Mouse (Mus musculus) kidney, postnatal 0 days (tissue): Measurements from ENCODE around the gene Ubxn6. TPM values are rescaled to one million over a fixed set of nuclear protein-coding genes. Genes with fewer than 3 reads are reported as not detected.

ENCODE experiments used
- ATAC-seq: fragments of 200-750 bp; cut with Nextera tagmentation; replicated peaks from 2 replicates; pipeline ENCODE4 v1.8.0; 2017; ENCODE audit warnings: low read depth, moderate number of reproducible peaks, moderate TSS enrichment, moderate library complexity; ENCODE audit not compliant: low FRiP score
- DNase-seq: peaks from one replicate; pipeline ENCODE4 v3.0.0-alpha.2; 2016; ENCODE audit warnings: low spot score
- H3K27ac ChIP-seq: fragments of 300-500 bp; sonication (generic); 2 replicates; pipeline ENCODE4 v1.5.1; 2014; ENCODE audit warnings: mild to moderate bottlenecking
- H3K27me3 ChIP-seq: fragments of 300-500 bp; sonication (generic); 2 replicates; pipeline ENCODE4 v1.6.1; 2014; ENCODE audit warnings: low read length, mixed read lengths; ENCODE audit not compliant: insufficient read depth
- H3K36me3 ChIP-seq: fragments of 300-500 bp; sonication (generic); 2 replicates; pipeline ENCODE4 v1.6.1; 2014; ENCODE audit warnings: low read length, mixed read lengths; ENCODE audit not compliant: insufficient read depth
- H3K4me1 ChIP-seq: fragments of 300-500 bp; sonication (generic); replicated peaks from 2 replicates; pipeline ENCODE4 v1.6.1; 2014; ENCODE audit warnings: antibody characterized with exemption, low read length, mixed read lengths; ENCODE audit not compliant: insufficient read depth
- H3K4me2 ChIP-seq: fragments of 300-500 bp; sonication (generic); 2 replicates; pipeline ENCODE4 v1.6.1; 2014; ENCODE audit warnings: mild to moderate bottlenecking, low read length, moderate library complexity, mixed read lengths
- H3K4me3 ChIP-seq: fragments of 300-500 bp; sonication (generic); replicated peaks from 2 replicates; pipeline ENCODE4 v1.5.1; 2014; ENCODE audit warnings: low read depth, low read length
- H3K9ac ChIP-seq: fragments of 300-500 bp; sonication (generic); 2 replicates; pipeline ENCODE4 v1.6.1; 2014; ENCODE audit warnings: low read depth, low read length
- H3K9me3 ChIP-seq: fragments of 300-500 bp; sonication (generic); replicated peaks from 2 replicates; pipeline ENCODE4 v1.6.1; 2016; ENCODE audit warnings: low read length, inconsistent platforms, mixed read lengths
- CTCF ChIP-seq: IDR thresholded peaks from 2 replicates; pipeline ENCODE4 v1.5.1; 2016; ENCODE audit warnings: antibody characterized with exemption, low read depth, mild to moderate bottlenecking, moderate library complexity
- WGBS: fragments of 180-500 bp; shearing (Covaris S2); extraction: QIAGEN DNeasy Blood & Tissue Kit; methylation state at CpG from one replicate; pipeline ENCODE4 v1.1.7; 2014; 5-methylcytosine and 5-hydroxymethylcytosine counted together
- polyA plus RNA-seq: library from polyadenylated mRNA; unstranded; fragments of >200 nt; fragmentation: Nextera tagmentation; extraction: Ambion mirVana; gene quantifications from 2 replicates; pipeline ENCODE4 v1.2.1, GENCODE M21; 2015

The Ubxn6 gene
- polyA plus RNA-seq, 1 experiment from 2014 or later: 54.4 TPM

- ATAC-seq (no peak), DNase-seq (peak; percentile 27)
- Histone ChIP-seq H3K27me3 (no peaks in the 10 kb centered on the region), H3K36me3 (peaks cover 8% of the 10 kb centered on the region; the same call in 1 of the 2 replicates), H3K4me3 (peak overlapping the region; percentile 66), H3K27ac (no peak overlapping the region), H3K9me3 (no peaks in the 10 kb centered on the region), H3K4me1 (peaks cover 11% of the 10 kb centered on the region), H3K9ac (peak overlapping the region; percentile 85), H3K4me2 (peak overlapping the region; percentile 81)
- 2% methylated on average over 12 of the region's 12 CpGs for WGBS
- no peak for TF ChIP-seq CTCF
These were observed 34.0 kb downstream of the Ubxn6 start for GRCm38 (mm10) chr17:56040857-56041163.

DNA sequence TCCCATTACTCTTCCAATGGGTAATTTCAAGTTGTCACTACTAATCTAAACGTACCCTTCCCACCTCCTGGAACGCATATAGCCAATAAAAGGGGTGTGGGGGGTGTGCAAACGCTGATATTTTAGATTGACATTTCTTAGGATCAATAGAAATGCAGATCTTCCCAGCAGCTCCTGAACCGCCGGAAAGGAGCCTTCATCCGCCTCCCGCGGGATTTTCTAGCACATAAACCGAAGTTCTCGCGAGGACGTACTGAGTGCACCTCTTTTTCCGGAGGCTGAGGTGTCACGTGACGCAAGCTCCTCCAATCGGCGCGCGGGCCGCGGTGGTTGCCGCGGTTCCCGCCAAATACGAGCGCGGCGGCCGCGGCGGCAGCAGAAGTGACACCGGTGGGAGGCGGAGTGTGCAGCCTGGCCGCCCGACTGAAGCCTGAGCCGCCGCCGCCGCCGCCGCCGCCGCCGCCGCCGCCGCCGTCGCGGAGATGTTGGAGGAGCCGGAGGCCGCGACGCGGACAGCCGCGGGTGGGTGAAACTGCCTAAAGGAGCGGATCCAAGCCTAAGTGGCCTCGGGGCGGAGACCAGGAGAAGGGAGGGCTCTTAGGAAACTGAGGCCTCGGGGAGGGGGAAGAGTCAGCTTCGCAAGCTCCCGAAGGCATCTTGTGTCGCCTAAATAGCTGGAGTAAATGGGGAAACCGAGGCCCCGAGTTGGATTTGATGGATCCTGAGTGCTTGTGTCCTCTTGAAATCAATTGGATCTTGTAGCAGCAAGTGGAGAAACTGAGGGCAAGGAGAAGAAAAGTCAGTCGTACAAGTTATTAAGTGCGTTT lies 34.6 kb downstream of the Ubxn6 start, which contains the start of gene Chaf1a:
Chaf1a (plus strand) TSS at position 410 of the 827 bp plus-strand sequence.
- Histone ChIP-seq H3K4me1 (peaks cover 12% of the 10 kb centered on the region), H3K4me2 (peak within 1 kb of the TSS; percentile 81), H3K27ac (peak within 1 kb of the TSS; percentile 74), H3K9me3 (no peaks in the 10 kb centered on the region), H3K4me3 (peak within 1 kb of the TSS; percentile 66), H3K27me3 (no peaks in the 10 kb centered on the region), H3K9ac (peak within 1 kb of the TSS; percentile 85), H3K36me3 (peaks cover 3% of the 10 kb centered on the region; the same call in 1 of the 2 replicates)
- WGBS: under 1% methylated on average over 68 of the region's 68 CpGs
- peak; percentile 99 for DNase-seq
- peak; percentile 87 for ATAC-seq
- TF ChIP-seq CTCF: no peak

GRCm38 (mm10) chr17:56039345-56039744 lies 35.5 kb downstream of the Ubxn6 start:
- no peak for TF ChIP-seq CTCF
- Histone ChIP-seq H3K27ac (no peak overlapping the region), H3K4me2 (peak overlapping the region; percentile 81; the same call in 1 of the 2 replicates), H3K9ac (no peak overlapping the region), H3K9me3 (no peaks in the 10 kb centered on the region), H3K4me3 (no peak overlapping the region), H3K27me3 (no peaks in the 10 kb centered on the region), H3K4me1 (peaks cover 21% of the 10 kb centered on the region), H3K36me3 (no peaks in the 10 kb centered on the region)
- WGBS: 80% methylated on average over 4 of the region's 4 CpGs
- DNase-seq (no peak), ATAC-seq (no peak)

GRCm38 (mm10) chr17:56038583-56039261 lies 36.1 kb downstream of the Ubxn6 start:
- no peaks in the 10 kb centered on the region for H3K9me3 ChIP-seq
- TF ChIP-seq CTCF: no peak
- H3K36me3 ChIP-seq: peaks cover under 1% of the 10 kb centered on the region; the same call in 1 of the 2 replicates
- 80% methylated on average over 8 of the region's 8 CpGs for WGBS
- H3K4me3 ChIP-seq: no peak overlapping the region
- ATAC-seq (no peak), DNase-seq (no peak)
- H3K9ac ChIP-seq: no peak overlapping the region
- H3K4me1 ChIP-seq: peaks cover 23% of the 10 kb centered on the region
- no peak overlapping the region for H3K4me2 ChIP-seq
- H3K27me3 ChIP-seq: no peaks in the 10 kb centered on the region
- H3K27ac ChIP-seq: no peak overlapping the region

DNA sequence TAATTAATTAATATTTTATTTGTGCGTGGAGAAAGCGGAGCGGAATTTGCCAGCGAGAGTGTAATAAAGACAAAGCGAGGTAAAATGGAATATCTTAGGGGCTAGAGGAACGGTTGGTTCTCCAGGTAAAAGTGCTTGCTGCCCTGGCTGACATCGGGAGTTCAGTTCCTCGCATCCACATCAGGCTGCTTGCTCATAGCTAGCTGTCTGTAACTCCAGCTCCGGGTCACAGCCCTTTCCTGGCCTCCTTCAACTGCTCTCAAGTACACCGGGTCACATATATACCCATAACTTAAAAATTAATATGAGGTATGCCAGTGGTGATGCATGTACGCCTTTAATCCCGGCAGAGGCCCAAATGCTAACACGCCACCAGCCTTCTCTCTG lies 37.9 kb downstream of the Ubxn6 start:
- peak; percentile 1; the same call in 1 of the 2 replicates for ATAC-seq
- 37% methylated on average over 13 of the region's 13 CpGs for WGBS

DNA sequence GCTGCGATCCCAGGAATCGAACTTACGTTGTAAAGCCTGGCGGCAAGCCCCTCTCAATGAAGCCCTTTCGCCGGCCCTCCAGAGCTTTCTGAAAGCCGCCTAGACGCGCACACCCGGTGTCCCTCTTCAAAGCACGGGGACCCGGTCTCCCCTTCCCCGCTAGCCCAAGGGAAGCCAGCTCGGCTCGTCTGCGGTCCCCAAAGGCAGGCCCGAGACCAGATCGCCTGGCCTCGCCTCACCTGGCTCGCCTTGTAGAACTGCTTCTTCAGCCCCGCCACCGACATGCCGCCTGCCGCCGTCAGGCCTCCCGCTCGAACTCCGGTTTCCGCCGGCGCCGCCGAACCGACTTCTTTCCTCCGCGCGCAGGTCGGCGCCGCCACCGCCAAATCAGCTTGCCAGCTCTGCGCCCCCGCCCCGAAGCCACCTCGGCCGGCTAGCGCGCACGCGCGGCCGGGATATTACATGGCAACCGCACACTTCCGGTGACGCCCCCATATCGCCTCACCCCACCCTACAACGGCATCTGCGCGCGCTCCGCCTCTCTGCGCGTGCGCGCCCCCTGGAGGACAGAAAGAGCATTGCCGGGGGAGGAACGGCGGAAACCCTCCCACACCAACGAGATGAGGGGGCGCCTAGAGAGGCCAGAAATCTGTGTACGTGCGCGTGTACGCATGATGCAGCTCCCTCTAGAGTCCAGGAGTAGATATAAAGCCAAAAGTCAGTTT lies 38.5 kb downstream of the Ubxn6 start, which contains the start of gene Sh3gl1:
Sh3gl1 (minus strand) TSS at position 460 of the 725 bp plus-strand sequence.
- peak within 1 kb of the TSS; percentile 64 for H3K4me2 ChIP-seq
- TF ChIP-seq CTCF: peak; percentile 100
- H3K4me1 ChIP-seq: peaks cover 29% of the 10 kb centered on the region
- DNase-seq (peak; percentile 99), ATAC-seq (peak; percentile 91)
- H3K27me3 ChIP-seq: no peaks in the 10 kb centered on the region
- no peaks in the 10 kb centered on the region for H3K9me3 ChIP-seq
- H3K36me3 ChIP-seq: peaks cover 9% of the 10 kb centered on the region; the same call in 1 of the 2 replicates
- H3K9ac ChIP-seq: peak within 1 kb of the TSS; percentile 97
- WGBS: under 1% methylated on average over 74 of the region's 74 CpGs
- peak within 1 kb of the TSS; percentile 93 for H3K27ac ChIP-seq
- H3K4me3 ChIP-seq: peak within 1 kb of the TSS; percentile 97

More for the DNA sequence above, 37.9 kb downstream of the Ubxn6 start:
- H3K36me3 ChIP-seq: peaks cover 9% of the 10 kb centered on the region; the same call in 1 of the 2 replicates
- TF ChIP-seq CTCF: no peak; the same call in 1 of the 2 replicates
- H3K4me2 ChIP-seq: peak overlapping the region; percentile 50
- peak overlapping the region; percentile 2; the same call in 1 of the 2 replicates for H3K9ac ChIP-seq
- no peak for DNase-seq
- no peaks in the 10 kb centered on the region for H3K9me3 ChIP-seq
- no peak overlapping the region for H3K27ac ChIP-seq
- H3K27me3 ChIP-seq: no peaks in the 10 kb centered on the region
- no peak overlapping the region; the same call in 1 of the 2 replicates for H3K4me3 ChIP-seq
- peaks cover 30% of the 10 kb centered on the region for H3K4me1 ChIP-seq
